Mouse (Mus musculus) intestine, embryonic 15.5 days (tissue): ENCODE measurements around the gene Usp4. TPM values are rescaled to one million over a fixed set of nuclear protein-coding genes. Genes with fewer than 3 reads are reported as not detected.

ENCODE experiments used
- ATAC-seq: fragments of 200-750 bp; cut with Nextera tagmentation; 2 replicates; pipeline ENCODE4 v1.8.0; 2017; ENCODE audit warnings: moderate TSS enrichment, moderate library complexity
- H3K27ac ChIP-seq: fragments of 300-500 bp; sonication (generic); 2 replicates; pipeline ENCODE4 v1.5.1; 2015; ENCODE audit warnings: mild to moderate bottlenecking, inconsistent platforms
- H3K27me3 ChIP-seq: fragments of 300-500 bp; sonication (generic); replicated peaks from 2 replicates; pipeline ENCODE4 v1.6.1; 2015; ENCODE audit warnings: inconsistent platforms
- H3K36me3 ChIP-seq: fragments of 300-500 bp; sonication (generic); 2 replicates; pipeline ENCODE4 v1.6.1; 2015; ENCODE audit warnings: inconsistent platforms
- H3K4me1 ChIP-seq: fragments of 300-500 bp; sonication (generic); replicated peaks from 2 replicates; pipeline ENCODE4 v1.6.1; 2015; ENCODE audit warnings: inconsistent platforms
- H3K4me2 ChIP-seq: fragments of 300-500 bp; sonication (generic); replicated peaks from 2 replicates; pipeline ENCODE4 v1.6.1; 2015; ENCODE audit warnings: mild to moderate bottlenecking, inconsistent platforms
- H3K4me3 ChIP-seq: fragments of 300-500 bp; sonication (generic); replicated peaks from 2 replicates; pipeline ENCODE4 v1.5.1; 2015; ENCODE audit warnings: inconsistent platforms
- H3K9ac ChIP-seq: fragments of 300-500 bp; sonication (generic); 2 replicates; pipeline ENCODE4 v1.6.1; 2015; ENCODE audit warnings: inconsistent platforms
- H3K9me3 ChIP-seq: fragments of 300-500 bp; sonication (generic); 2 replicates; pipeline ENCODE4 v1.6.1; 2016; ENCODE audit warnings: inconsistent platforms
- WGBS: fragments of 180-500 bp; shearing (Covaris S2); methylation state at CpG from one replicate; pipeline ENCODE4 v1.1.7; 2015; 5-methylcytosine and 5-hydroxymethylcytosine counted together
- polyA plus RNA-seq: library from polyadenylated mRNA; unstranded; fragments of >200 nt; fragmentation: Nextera tagmentation; extraction: Ambion mirVana; gene quantifications from 2 replicates; pipeline ENCODE4 v1.2.1, GENCODE M21; 2015

Usp4 gene
- polyA plus RNA-seq, 1 experiment from 2014 or later = 82.5 TPM

- H3K9ac ChIP-seq = no peak within 1 kb of the TSS
- WGBS = 79% methylated on average over 3 of the region's 3 CpGs
- no peaks in the 10 kb centered on the region for H3K27me3 ChIP-seq
- ATAC-seq = no peak
- H3K4me2 ChIP-seq = no peak within 1 kb of the TSS
- H3K4me3 ChIP-seq = no peak within 1 kb of the TSS
- no peaks in the 10 kb centered on the region for H3K9me3 ChIP-seq
- no peaks in the 10 kb centered on the region for H3K36me3 ChIP-seq
- H3K4me1 ChIP-seq = 0 out of 2 replicates have a peak, but pooled peaks cover 4% of the 10 kb centered on the region
- no peak within 1 kb of the TSS for H3K27ac ChIP-seq
Measured at GRCm38 (mm10) chr9:108436182-108436581, 88.5 kb downstream of the Usp4 start, which contains the start of gene BC048562. TSS of gene BC048562 (plus strand) at chr9:108436482.

- H3K4me2 ChIP-seq = no peak overlapping the region
- no peak overlapping the region for H3K27ac ChIP-seq
- H3K27me3 ChIP-seq = no peaks in the 10 kb centered on the region
- no peak for ATAC-seq
- 74% methylated on average over 6 of the region's 6 CpGs for WGBS
- H3K36me3 ChIP-seq = no peaks in the 10 kb centered on the region
- no peaks in the 10 kb centered on the region for H3K9me3 ChIP-seq
- H3K4me3 ChIP-seq = no peak overlapping the region
- H3K9ac ChIP-seq = no peak overlapping the region
- no peaks in the 10 kb centered on the region for H3K4me1 ChIP-seq
Measured at GRCm38 (mm10) chr9:108439176-108439575, 91.5 kb downstream of the Usp4 start.

GRCm38 (mm10) chr9:108440485-108440884, 92.8 kb downstream of the Usp4 start:
- Histone ChIP-seq H3K27ac (no peak overlapping the region), H3K4me3 (no peak overlapping the region), H3K4me2 (no peak overlapping the region), H3K9ac (no peak overlapping the region), H3K9me3 (no peaks in the 10 kb centered on the region), H3K4me1 (no peaks in the 10 kb centered on the region), H3K36me3 (no peaks in the 10 kb centered on the region), H3K27me3 (no peaks in the 10 kb centered on the region)
- WGBS = 67% methylated on average over 5 of the region's 5 CpGs
- no peak for ATAC-seq

- Histone ChIP-seq H3K36me3 (no peaks in the 10 kb centered on the region), H3K9me3 (no peaks in the 10 kb centered on the region), H3K4me2 (no peak overlapping the region), H3K27me3 (no peaks in the 10 kb centered on the region), H3K9ac (no peak overlapping the region), H3K27ac (no peak overlapping the region), H3K4me1 (no peaks in the 10 kb centered on the region), H3K4me3 (no peak overlapping the region)
- no peak for ATAC-seq
- 82% methylated on average over 11 of the region's 11 CpGs for WGBS
Measured at GRCm38 (mm10) chr9:108441236-108441919, 93.7 kb downstream of the Usp4 start.

Other genes with a start within 250 kb of the Usp4 start
- gene Bsn, start 157.5 kb upstream of the Usp4 start, polyA plus RNA-seq = 4.7 and 4.9 TPM in 2 replicates
- 72.9 and 75.1 TPM in 2 replicates for gene Dag1, start 83.9 kb upstream of the Usp4 start, polyA plus RNA-seq
- 28.9 and 29.5 TPM in 2 replicates for gene Nicn1, start 57.4 kb upstream of the Usp4 start, polyA plus RNA-seq
- 20.9 and 23.2 TPM in 2 replicates for gene Amt, start 51.0 kb upstream of the Usp4 start, polyA plus RNA-seq
- 422 and 453 TPM in 2 replicates for gene Rhoa, start 41.7 kb upstream of the Usp4 start, polyA plus RNA-seq
- 34.1 and 37.1 TPM in 2 replicates for gene Tcta, start 41.7 kb upstream of the Usp4 start, polyA plus RNA-seq
- 1,041 and 1,081 TPM in 2 replicates for gene Gpx1, start 8.9 kb upstream of the Usp4 start, polyA plus RNA-seq
- gene 1700102P08Rik, start 45.0 kb downstream of the Usp4 start, polyA plus RNA-seq = 0.30 and 0.88 TPM in 2 replicates
- 1.5 and 1.6 TPM in 2 replicates for gene Ccdc36, start 80.6 kb downstream of the Usp4 start, polyA plus RNA-seq
- gene BC048562, start 88.6 kb downstream of the Usp4 start, polyA plus RNA-seq = not detected in 2 replicates
- 51.2 and 53.9 TPM in 2 replicates for gene Ccdc71, start 112.7 kb downstream of the Usp4 start, polyA plus RNA-seq
- gene Klhdc8b, start 113.7 kb downstream of the Usp4 start, polyA plus RNA-seq = 48.7 and 54.2 TPM in 2 replicates
- 29.5 and 35.0 TPM in 2 replicates for gene Lamb2, start 131.9 kb downstream of the Usp4 start, polyA plus RNA-seq
- 49.5 and 52.4 TPM in 2 replicates for gene Usp19, start 142.7 kb downstream of the Usp4 start, polyA plus RNA-seq
- gene Qars, start 159.9 kb downstream of the Usp4 start, polyA plus RNA-seq = 105 and 106 TPM in 2 replicates
- 93.1 and 102 TPM in 2 replicates for gene Qrich1, start 169.0 kb downstream of the Usp4 start, polyA plus RNA-seq
- gene Impdh2, start 212.4 kb downstream of the Usp4 start, polyA plus RNA-seq = 173 and 179 TPM in 2 replicates
- gene Ndufaf3, start 219.6 kb downstream of the Usp4 start, polyA plus RNA-seq = 37.7 and 42.4 TPM in 2 replicates
- gene Dalrd3, start 222.0 kb downstream of the Usp4 start, polyA plus RNA-seq = 112 and 118 TPM in 2 replicates
- gene Wdr6, start 230.9 kb downstream of the Usp4 start, polyA plus RNA-seq = 71.4 and 72.7 TPM in 2 replicates
- 5.8 and 6.4 TPM in 2 replicates for gene P4htm, start 249.8 kb downstream of the Usp4 start, polyA plus RNA-seq